Mouse (Mus musculus): Measurements from ENCODE around the gene Nfib.

Gene Nfib

GRCm38 (mm10) chr4:82399406-82400380, 305.9 kb downstream of the Nfib start:
- no peak for DNase-seq (ENCODE audit: extremely low spot score, low read depth, low spot score)

- no peak for DNase-seq (ENCODE audit: extremely low spot score, low read depth, low spot score)
Measured at GRCm38 (mm10) chr4:82398282-82398681, 307.3 kb downstream of the Nfib start.

GRCm38 (mm10) chr4:82396805-82397204, 308.7 kb downstream of the Nfib start:
- no peak for DNase-seq (ENCODE audit: extremely low spot score, low read depth, low spot score)

GRCm38 (mm10) chr4:82396003-82396402, 309.5 kb downstream of the Nfib start:
- DNase-seq (ENCODE audit: extremely low spot score, low read depth, low spot score), result no peak

- DNase-seq (ENCODE audit: extremely low spot score, low read depth, low spot score), result no peak
Measured at GRCm38 (mm10) chr4:82394346-82394745, 311.2 kb downstream of the Nfib start.

GRCm38 (mm10) chr4:82393021-82393420, 312.5 kb downstream of the Nfib start:
- DNase-seq (ENCODE audit: extremely low spot score, low read depth, low spot score), result no peak

GRCm38 (mm10) chr4:82392496-82392895, 313.1 kb downstream of the Nfib start:
- no peak for DNase-seq (ENCODE audit: extremely low spot score, low read depth, low spot score)

- DNase-seq (ENCODE audit: extremely low spot score, low read depth, low spot score), result no peak
Measured at GRCm38 (mm10) chr4:82391726-82392472, 313.7 kb downstream of the Nfib start.

GRCm38 (mm10) chr4:82390545-82390944, 315.0 kb downstream of the Nfib start:
- DNase-seq (ENCODE audit: extremely low spot score, low read depth, low spot score), result no peak

- no peak for DNase-seq (ENCODE audit: extremely low spot score, low read depth, low spot score)
Measured at GRCm38 (mm10) chr4:82389876-82390275, 315.7 kb downstream of the Nfib start.

GRCm38 (mm10) chr4:82387620-82388019, 317.9 kb downstream of the Nfib start:
- DNase-seq (ENCODE audit: extremely low spot score, low read depth, low spot score), result no peak

- no peak for DNase-seq (ENCODE audit: extremely low spot score, low read depth, low spot score)
Measured at GRCm38 (mm10) chr4:82386222-82386993, 319.1 kb downstream of the Nfib start.

- DNase-seq (ENCODE audit: extremely low spot score, low read depth, low spot score), result no peak
Measured at GRCm38 (mm10) chr4:82385638-82386037, 319.9 kb downstream of the Nfib start.

GRCm38 (mm10) chr4:82383991-82384731, 321.4 kb downstream of the Nfib start:
- no peak for DNase-seq (ENCODE audit: extremely low spot score, low read depth, low spot score)

- DNase-seq (ENCODE audit: extremely low spot score, low read depth, low spot score), result no peak
Measured at GRCm38 (mm10) chr4:82383346-82383745, 322.2 kb downstream of the Nfib start.

GRCm38 (mm10) chr4:82381786-82382185, 323.8 kb downstream of the Nfib start:
- DNase-seq (ENCODE audit: extremely low spot score, low read depth, low spot score), result no peak

GRCm38 (mm10) chr4:82380578-82380977, 325.0 kb downstream of the Nfib start:
- no peak for DNase-seq (ENCODE audit: extremely low spot score, low read depth, low spot score)

GRCm38 (mm10) chr4:82378050-82378449, 327.5 kb downstream of the Nfib start:
- DNase-seq (ENCODE audit: extremely low spot score, low read depth, low spot score), result no peak

- no peak for DNase-seq (ENCODE audit: extremely low spot score, low read depth, low spot score)
Measured at GRCm38 (mm10) chr4:82377621-82378020, 327.9 kb downstream of the Nfib start.

- DNase-seq (ENCODE audit: extremely low spot score, low read depth, low spot score), result no peak
Measured at GRCm38 (mm10) chr4:82374560-82374959, 331.0 kb downstream of the Nfib start.

All from hindlimb bud, embryonic 11.5 days (tissue).